Mouse (Mus musculus): Measurements from ENCODE around the gene Prph.
"Not testable (repeated sequence)": the region's sequence is repeated elsewhere in the genome, so short reads cannot be mapped to it uniquely, and the experiment has no call there.

Prph gene

DNA sequence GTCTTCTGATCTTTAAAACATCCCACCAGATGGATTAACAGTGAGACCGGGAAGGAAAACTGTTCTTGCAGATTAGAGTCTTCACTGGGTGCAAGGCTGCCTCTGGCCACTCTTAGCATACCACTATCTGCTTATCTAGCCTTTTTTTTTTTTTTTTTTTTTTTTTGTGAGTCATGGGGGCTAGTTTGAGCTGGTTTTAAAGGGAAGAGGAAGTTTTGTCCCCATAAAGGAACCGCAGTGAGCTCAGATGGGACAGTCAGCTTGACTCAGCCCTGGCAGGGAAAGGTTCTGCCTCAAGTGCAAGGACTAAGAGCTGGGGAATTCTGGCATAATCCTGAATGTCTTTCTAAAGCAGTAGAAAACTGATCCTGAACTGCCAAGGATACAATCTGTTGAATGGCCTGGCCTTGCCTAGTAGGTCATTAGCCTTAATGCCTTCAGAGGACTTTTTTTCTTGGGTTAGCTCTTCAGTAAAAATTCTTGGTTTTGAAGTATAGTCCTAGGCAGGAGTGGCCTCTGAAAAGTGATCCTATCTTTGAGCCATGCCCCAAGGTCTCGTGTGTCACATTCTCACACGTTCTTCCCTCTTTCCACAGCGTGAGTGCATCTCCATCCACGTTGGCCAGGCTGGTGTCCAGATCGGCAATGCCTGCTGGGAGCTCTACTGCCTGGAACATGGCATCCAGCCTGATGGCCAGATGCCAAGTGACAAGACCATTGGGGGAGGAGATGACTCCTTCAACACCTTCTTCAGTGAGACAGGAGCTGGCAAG is 21.3 kb upstream of the Prph start:
- DNase-seq (ENCODE audit: low read depth), result peak; percentile 96

GRCm38 (mm10) chr15:99035431-99035830 is 19.5 kb upstream of the Prph start:
- DNase-seq (ENCODE audit: low read depth), result no peak

- no peak for DNase-seq (ENCODE audit: low read depth)
Observed at GRCm38 (mm10) chr15:99036249-99036905, 18.6 kb upstream of the Prph start.

DNA sequence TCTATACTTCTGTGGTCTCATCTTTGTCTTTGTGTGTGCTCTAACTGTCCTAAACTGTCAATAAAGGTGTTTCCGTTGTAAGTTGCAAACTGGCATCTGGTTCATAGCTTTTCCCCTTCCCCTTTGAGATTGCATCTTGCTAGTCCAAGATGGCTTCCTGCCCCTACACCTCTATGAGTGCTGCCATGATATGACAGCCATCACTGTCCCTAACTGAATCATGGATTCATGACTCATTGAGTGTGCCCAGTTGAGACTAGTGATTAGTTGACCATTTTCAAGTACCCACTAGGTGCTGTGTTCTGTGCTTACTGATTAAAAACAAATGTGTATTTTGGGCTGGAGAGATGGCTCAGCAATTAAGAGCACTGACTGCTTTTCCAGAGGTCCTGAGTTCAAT is 16.9 kb upstream of the Prph start:
- DNase-seq (ENCODE audit: low read depth), result peak; percentile 57

- peak; percentile 36 for DNase-seq (ENCODE audit: low read depth)
Observed at GRCm38 (mm10) chr15:99038797-99039196, 16.2 kb upstream of the Prph start.

GRCm38 (mm10) chr15:99039306-99039705 is 15.7 kb upstream of the Prph start:
- DNase-seq (ENCODE audit: low read depth), result peak; percentile 40

DNA sequence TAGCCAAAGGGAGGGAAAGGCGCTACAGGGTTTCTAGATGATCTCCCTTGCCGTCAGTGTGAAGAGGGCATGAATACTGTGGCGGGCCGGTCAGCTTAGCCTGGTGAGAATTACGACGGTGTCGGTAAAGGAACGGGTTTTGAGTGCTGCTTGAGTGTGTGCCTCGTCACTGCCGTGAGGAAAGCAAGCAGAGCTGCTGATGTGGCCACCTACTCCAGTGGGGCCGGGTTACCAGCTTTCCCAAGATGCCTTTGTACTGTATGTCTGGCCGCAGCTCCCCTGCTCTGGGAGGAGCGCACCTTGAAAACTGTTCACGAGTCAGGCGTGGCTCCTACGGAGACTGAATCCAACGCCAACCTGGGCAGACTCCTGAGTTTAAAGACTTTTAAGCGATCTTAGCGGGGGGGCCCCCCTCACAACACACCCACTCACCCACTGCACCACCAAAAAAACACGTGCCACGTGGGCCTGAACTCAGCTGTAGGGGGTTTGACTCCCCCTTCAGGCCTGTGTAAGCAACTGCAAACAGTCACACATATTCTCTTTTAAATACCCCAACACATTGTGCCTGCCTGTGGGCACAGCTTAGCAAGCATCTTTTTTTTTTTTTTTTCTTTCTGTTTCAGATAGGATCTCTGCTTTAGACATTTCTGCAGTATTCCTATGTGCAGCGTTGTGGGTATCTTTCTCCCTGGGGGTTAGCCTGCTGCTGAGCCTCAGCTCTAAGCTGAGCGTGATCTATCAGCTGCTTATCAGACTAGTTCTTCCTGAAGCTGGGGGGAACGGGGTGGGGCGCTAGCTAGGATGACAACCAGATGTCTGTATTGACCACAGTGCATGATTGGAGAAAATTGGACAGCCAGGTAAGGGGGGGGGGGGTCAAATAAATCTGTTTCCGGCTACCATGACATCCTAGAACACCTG is 14.7 kb upstream of the Prph start:
- DNase-seq (ENCODE audit: low read depth), result peak; percentile 35

DNA sequence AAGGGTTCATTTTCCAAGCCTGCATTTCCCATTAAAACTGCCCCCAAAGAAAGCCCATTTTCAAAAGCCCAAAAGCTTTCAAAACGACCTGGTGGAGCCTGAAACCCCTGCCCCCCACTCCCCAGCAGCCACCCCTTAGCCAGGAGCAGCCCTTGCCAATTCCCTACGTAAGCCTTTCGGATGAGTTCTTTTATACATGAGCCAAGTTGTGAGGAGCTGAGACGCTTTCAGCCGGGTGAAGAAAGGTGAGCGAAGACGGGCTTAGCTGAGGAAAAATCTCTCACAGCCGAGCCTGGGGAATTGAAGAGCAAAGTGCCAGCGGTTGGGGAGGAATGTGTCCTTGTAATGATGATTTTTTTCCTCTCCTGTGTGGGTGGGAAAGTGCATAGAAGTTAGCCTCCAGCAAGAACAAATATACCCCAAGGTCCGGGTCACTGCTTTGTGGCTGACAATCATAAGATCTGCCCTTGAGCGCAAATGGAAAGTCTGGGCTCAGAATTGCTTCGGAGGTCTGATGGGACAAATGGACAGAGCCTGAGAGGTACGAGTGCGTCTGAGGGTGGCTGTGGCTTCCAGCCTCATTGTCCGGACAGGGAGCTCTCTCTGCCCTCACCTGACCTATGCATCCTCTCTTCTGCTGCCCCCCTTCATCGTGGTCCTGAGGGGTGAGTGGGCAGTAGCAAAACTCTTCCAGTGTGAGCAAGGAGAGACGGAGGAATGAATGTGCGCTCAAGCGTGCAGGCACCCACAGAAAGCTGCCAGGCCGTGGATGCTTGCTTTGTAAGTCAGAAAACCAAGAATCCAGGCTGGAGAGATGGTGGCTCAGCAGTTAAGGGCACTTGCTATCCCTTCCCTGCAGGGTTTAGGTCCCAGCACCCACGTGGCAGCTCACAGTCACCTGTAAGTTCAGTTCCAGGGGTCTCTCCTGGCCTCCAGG is 13.8 kb upstream of the Prph start:
- DNase-seq (ENCODE audit: low read depth), result no peak

DNA sequence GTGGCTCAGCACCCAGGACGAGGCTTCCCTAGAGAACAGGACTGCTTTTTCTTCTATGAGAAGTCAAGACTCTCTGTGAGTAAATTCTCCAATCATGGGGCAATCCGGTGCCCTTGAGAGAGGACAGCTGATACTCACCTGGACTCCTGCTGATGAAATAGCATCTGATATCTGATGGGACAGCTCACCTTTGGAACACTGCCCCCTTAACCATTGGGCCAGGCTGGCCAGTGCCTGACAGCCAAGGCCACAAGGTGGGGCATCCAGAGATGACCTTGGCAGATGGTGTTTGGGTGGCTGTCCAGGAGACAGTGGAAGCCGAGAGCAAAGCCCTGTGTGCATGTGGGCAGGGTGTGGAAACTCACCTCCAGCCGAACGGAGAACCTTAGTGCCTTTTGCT is 12.6 kb upstream of the Prph start:
- DNase-seq (ENCODE audit: low read depth), result no peak

GRCm38 (mm10) chr15:99044854-99045253 is 10.1 kb upstream of the Prph start:
- peak; percentile 36 for DNase-seq (ENCODE audit: low read depth)

DNA sequence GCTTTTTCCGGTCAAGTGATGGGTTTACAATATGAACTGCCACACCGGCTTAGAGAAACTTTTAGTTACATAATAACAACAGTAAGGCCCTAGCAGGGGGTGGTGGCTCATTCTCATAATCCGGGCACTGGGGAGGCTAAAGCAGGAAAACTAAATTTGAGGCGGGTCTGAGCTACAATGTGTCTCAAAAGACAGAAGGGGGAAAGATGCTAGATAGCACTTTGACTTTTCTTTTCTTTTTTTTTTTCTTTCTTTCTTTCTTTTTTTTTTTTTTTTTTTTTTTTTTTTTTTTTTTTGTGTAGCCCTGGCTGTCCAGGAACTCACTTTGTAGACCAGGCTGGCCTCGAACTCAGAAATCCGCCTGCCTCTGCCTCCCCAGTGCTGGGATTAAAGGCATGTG is 9.2 kb upstream of the Prph start:
- DNase-seq (ENCODE audit: low read depth), result not testable (repeated sequence)

GRCm38 (mm10) chr15:99049473-99050253 is 5.3 kb upstream of the Prph start:
- peak; percentile 76 for DNase-seq (ENCODE audit: low read depth)

DNA sequence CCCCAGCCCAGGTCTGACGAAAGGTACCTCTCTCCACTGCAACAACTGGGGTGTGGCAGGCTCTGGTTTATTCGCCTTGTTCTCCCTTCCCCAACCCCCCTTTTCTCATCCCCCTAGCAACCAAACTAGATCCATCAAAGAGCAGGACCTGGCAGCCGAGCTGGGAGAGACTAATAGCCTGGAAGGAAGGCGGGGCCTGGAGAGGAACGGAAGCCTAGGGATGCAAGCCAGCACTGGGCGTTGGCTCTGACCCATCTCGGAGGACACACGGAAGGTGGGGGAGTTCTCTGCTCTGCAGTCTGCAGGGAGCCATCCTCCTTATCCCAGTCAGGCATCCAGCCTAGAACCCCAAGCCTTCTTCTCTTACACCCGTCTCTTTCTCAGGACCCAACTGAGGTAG is 1.6 kb upstream of the Prph start:
- DNase-seq (ENCODE audit: low read depth), result no peak

GRCm38 (mm10) chr15:99055511-99055961 is 562 bp downstream of the Prph start:
- no peak for DNase-seq (ENCODE audit: low read depth)

- peak; percentile 36 for DNase-seq (ENCODE audit: low read depth)
Observed at GRCm38 (mm10) chr15:99056332-99056731, 1.4 kb downstream of the Prph start.

GRCm38 (mm10) chr15:99065557-99066165 is 10.7 kb downstream of the Prph start:
- DNase-seq (ENCODE audit: low read depth), result no peak

- peak; percentile 42 for DNase-seq (ENCODE audit: low read depth)
Observed at GRCm38 (mm10) chr15:99071988-99072387, 17.0 kb downstream of the Prph start.

- peak; percentile 75 for DNase-seq (ENCODE audit: low read depth)
Observed at GRCm38 (mm10) chr15:99074019-99074599, 19.1 kb downstream of the Prph start, which contains the start of gene Troap. TSS of gene Troap (plus strand) at chr15:99074575.

GRCm38 (mm10) chr15:99074600-99075333 is 19.8 kb downstream of the Prph start:
- peak; percentile 100 for DNase-seq (ENCODE audit: low read depth)

All from 416B (cell line).